Mouse (Mus musculus) CH12.LX (cell line): Measurements from ENCODE around the gene Myo10. TPM values are rescaled to one million over a fixed set of nuclear protein-coding genes. Genes with fewer than 3 reads are reported as not detected.

Source experiments
- DNase-seq: peaks from one replicate; pipeline ENCODE4 v3.0.0-alpha.2; 2013; ENCODE audit errors: extremely low read depth
- H3K27ac ChIP-seq: 2 replicates; pipeline ENCODE4 v1.5.1; 2012; ENCODE audit warnings: low read depth, mild to moderate bottlenecking, control low read depth, moderate library complexity; ENCODE audit not compliant: insufficient read depth
- H3K27me3 ChIP-seq: replicated peaks from 2 replicates; pipeline ENCODE3; 2012; ENCODE audit warnings: inconsistent platforms
- H3K36me3 ChIP-seq, 2 experiments: replicated peaks in 1 of 2; 2 replicates each; pipeline versions ENCODE3 to v1.6.1; 2012; ENCODE audit warnings: inconsistent platforms in 1 of 2, low read length in 1 of 2, mild to moderate bottlenecking in 1 of 2, mixed read lengths in 1 of 2, moderate library complexity in 1 of 2; ENCODE audit not compliant: control insufficient read depth in 1 of 2, insufficient read depth in 1 of 2
- H3K4me1 ChIP-seq, 2 experiments: 2 replicates each; pipeline ENCODE4 v1.6.1; 2012; ENCODE audit warnings: inconsistent platforms in 1 of 2, moderate library complexity in 1 of 2; ENCODE audit not compliant: insufficient read depth in 2 of 2, control insufficient read depth in 1 of 2
- H3K4me2 ChIP-seq: 2 replicates; pipeline ENCODE4 v1.6.1; 2012; ENCODE audit warnings: low read depth, mild to moderate bottlenecking, control low read depth; ENCODE audit not compliant: poor library complexity, insufficient read depth, severe bottlenecking
- H3K4me3 ChIP-seq, 3 experiments: fragments of 150-350 bp in 1 of 3; sonication (generic) in 1 of 3; replicated peaks in 1 of 3; 2 replicates each; pipeline versions ENCODE3 to v1.5.1; 2011 to 2012; ENCODE audit warnings: low read depth in 2 of 3, low read length in 2 of 3, mild to moderate bottlenecking in 2 of 3, moderate library complexity in 2 of 3, control low read depth in 1 of 3, improper control_type of control experiment in 1 of 3, inconsistent platforms in 1 of 3, mixed read lengths in 1 of 3; ENCODE audit not compliant: poor library complexity in 1 of 3
- H3K79me2 ChIP-seq: replicated peaks from 2 replicates; pipeline ENCODE4 v1.6.1; 2012; ENCODE audit warnings: mild to moderate bottlenecking, moderate library complexity; ENCODE audit not compliant: control insufficient read depth, poor library complexity, insufficient read depth, severe bottlenecking; ENCODE audit errors: extremely low read depth
- H3K9ac ChIP-seq: 2 replicates; pipeline ENCODE4 v1.6.1; 2012; ENCODE audit warnings: low read depth, mild to moderate bottlenecking, control low read depth, moderate library complexity; ENCODE audit not compliant: insufficient read depth
- H3K9me3 ChIP-seq: replicated peaks from 2 replicates; pipeline ENCODE3; 2012; ENCODE audit warnings: low read length, inconsistent platforms, mixed read lengths
- CHD1 ChIP-seq: IDR thresholded peaks from 2 replicates; pipeline ENCODE4 v1.6.1; 2012; ENCODE audit warnings: low read depth, low read length, improper control_type of control experiment, inconsistent platforms
- CHD2 ChIP-seq: IDR thresholded peaks from 2 replicates; pipeline ENCODE4 v1.6.1; 2011; ENCODE audit warnings: low read length, improper control_type of control experiment
- E2F4 ChIP-seq: IDR thresholded peaks from 2 replicates; pipeline ENCODE4 v1.6.1; 2011; ENCODE audit warnings: low read depth, low read length, improper control_type of control experiment; ENCODE audit not compliant: insufficient replicate concordance
- EP300 ChIP-seq: IDR thresholded peaks from 2 replicates; pipeline ENCODE4 v1.6.1; 2011; ENCODE audit warnings: low read length, improper control_type of control experiment
- ETS1 ChIP-seq: conservative IDR thresholded peaks from 2 replicates; pipeline ENCODE4 v1.6.1; 2012; ENCODE audit warnings: low read depth, mild to moderate bottlenecking, inconsistent platforms, low read length, improper control_type of control experiment, moderate library complexity
- GABPA ChIP-seq: IDR thresholded peaks from 2 replicates; pipeline ENCODE4 v1.6.1; 2012; ENCODE audit warnings: low read depth, low read length, improper control_type of control experiment, inconsistent platforms; ENCODE audit not compliant: insufficient replicate concordance
- HCFC1 ChIP-seq: IDR thresholded peaks from 2 replicates; pipeline ENCODE4 v1.6.1; 2012; ENCODE audit warnings: low read depth, mild to moderate bottlenecking, inconsistent platforms, low read length, improper control_type of control experiment
- IRF4 ChIP-seq: IDR thresholded peaks from 2 replicates; pipeline ENCODE4 v1.6.1; 2014; ENCODE audit warnings: low read depth, mild to moderate bottlenecking, inconsistent platforms, low read length, improper control_type of control experiment
- JUN ChIP-seq: IDR thresholded peaks from 2 replicates; pipeline ENCODE4 v1.6.1; 2011; ENCODE audit warnings: low read depth, mild to moderate bottlenecking, low read length, improper control_type of control experiment, moderate library complexity; ENCODE audit not compliant: insufficient read depth
- JUND ChIP-seq: conservative IDR thresholded peaks from 2 replicates; pipeline ENCODE4 v1.6.1; 2011; ENCODE audit warnings: low read depth, low read length, improper control_type of control experiment
- KAT2A ChIP-seq: IDR thresholded peaks from 2 replicates; pipeline ENCODE4 v1.6.1; 2012; ENCODE audit warnings: low read length, improper control_type of control experiment, inconsistent platforms; ENCODE audit not compliant: insufficient replicate concordance
- MAFK ChIP-seq: IDR thresholded peaks from 2 replicates; pipeline ENCODE4 v1.6.1; 2011; ENCODE audit warnings: low read length, improper control_type of control experiment; ENCODE audit not compliant: insufficient replicate concordance
- MAX ChIP-seq: IDR thresholded peaks from 2 replicates; pipeline ENCODE4 v1.6.1; 2011; ENCODE audit warnings: low read length, improper control_type of control experiment
- MEF2A ChIP-seq: IDR thresholded peaks from 2 replicates; pipeline ENCODE4 v1.6.1; 2014; ENCODE audit warnings: low read depth, mild to moderate bottlenecking, inconsistent platforms, low read length, improper control_type of control experiment, borderline replicate concordance
- MXI1 ChIP-seq: IDR thresholded peaks from 2 replicates; pipeline ENCODE4 v1.6.1; 2011; ENCODE audit warnings: mild to moderate bottlenecking, low read depth, low read length, improper control_type of control experiment
- MYC ChIP-seq: IDR thresholded peaks from 2 replicates; pipeline ENCODE4 v1.6.1; 2011; ENCODE audit warnings: low read depth, mild to moderate bottlenecking, improper control_type of control experiment, low read length
- NELFE ChIP-seq: IDR thresholded peaks from 2 replicates; pipeline ENCODE4 v1.6.1; 2011; ENCODE audit warnings: low read depth, low read length, improper control_type of control experiment
- NRF1 ChIP-seq: IDR thresholded peaks from 2 replicates; pipeline ENCODE4 v1.6.1; 2014; ENCODE audit warnings: low read depth, mild to moderate bottlenecking, inconsistent platforms, low read length, improper control_type of control experiment, moderate library complexity
- PAX5 ChIP-seq: IDR thresholded peaks from 2 replicates; pipeline ENCODE4 v1.6.1; 2012; ENCODE audit warnings: low read length, inconsistent platforms, mixed read lengths
- SIN3A ChIP-seq: IDR thresholded peaks from 2 replicates; pipeline ENCODE4 v1.6.1; 2012; ENCODE audit warnings: low read length, improper control_type of control experiment, inconsistent platforms
- TBP ChIP-seq: conservative IDR thresholded peaks from 2 replicates; pipeline ENCODE4 v1.6.1; 2011; ENCODE audit warnings: low read depth, low read length, improper control_type of control experiment
- TCF12 ChIP-seq: IDR thresholded peaks from 2 replicates; pipeline ENCODE4 v1.6.1; 2014; ENCODE audit warnings: low read depth, mild to moderate bottlenecking, inconsistent platforms, low read length, improper control_type of control experiment
- UBTF ChIP-seq: IDR thresholded peaks from 2 replicates; pipeline ENCODE4 v1.6.1; 2012; ENCODE audit warnings: low read depth, mild to moderate bottlenecking, inconsistent platforms, low read length, improper control_type of control experiment, moderate library complexity
- ZKSCAN1 ChIP-seq: IDR thresholded peaks from 2 replicates; pipeline ENCODE4 v1.6.1; 2012; ENCODE audit warnings: low read depth, inconsistent platforms, low read length, improper control_type of control experiment, borderline replicate concordance
- ZMIZ1 ChIP-seq: IDR thresholded peaks from 2 replicates; pipeline ENCODE4 v1.6.1; 2012; ENCODE audit warnings: low read depth, mild to moderate bottlenecking, inconsistent platforms, low read length, improper control_type of control experiment
- ZNF384 ChIP-seq: IDR thresholded peaks from 2 replicates; pipeline ENCODE4 v1.6.1; 2012; ENCODE audit warnings: low read depth, low read length, improper control_type of control experiment, inconsistent platforms
- dilution Hi-C: fragments of 300-500 bp; cut with MboI; formaldehyde crosslinking; loops from 2 replicates; pipeline ENCODE4 v1.14.3; 2020; ENCODE audit warnings: low sequenced_read_pairs; ENCODE audit not compliant: extremely low pct_unique_long_range_greater_than_20kb, extremely low pct_ligation_motif_present
- in situ Hi-C: fragments of 300-500 bp; cut with MboI; formaldehyde crosslinking; loops from 3 replicates; pipeline ENCODE4 v1.14.3; 2019; ENCODE audit warnings: low sequenced_read_pairs, low pct_ligation_motif_present, low pct_unique_long_range_greater_than_20kb, mixed read lengths
- polyA plus RNA-seq: library from polyadenylated mRNA; unstranded; fragments of >175 nt; gene quantifications from 2 replicates; pipeline ENCODE4 v1.2.1, GENCODE M21; 2012; ENCODE audit warnings: low read depth; ENCODE audit not compliant: insufficient read length
- total RNA-seq, 2 experiments: library from RNA; depleted of rRNA; stranded (reverse); fragments of 300-350 nt in 1 of 2; fragments of >200 nt in 1 of 2; gene quantifications; 2 replicates each; pipeline ENCODE4 v1.2.3; 2012 to 2014

Gene Myo10
- total and polyA plus RNA-seq, 3 experiments, result 6.4 to 13.6 (median 8.6) TPM

- Histone ChIP-seq H3K36me3 (peaks cover 0 to 28% of the 10 kb centered on the region in 2 experiments), H3K4me1 (peaks cover 0 to 21% of the 10 kb centered on the region in 2 experiments; a peak in 2 of 4 replicates), H3K4me3 (no peak overlapping the region), H3K4me2 (no peak overlapping the region), H3K27me3 (no peaks in the 10 kb centered on the region), H3K9ac (no peak overlapping the region), H3K79me2 (no peaks in the 10 kb centered on the region), H3K27ac (no peak overlapping the region), H3K9me3 (no peaks in the 10 kb centered on the region)
- in situ Hi-C loops (no loop called here), dilution Hi-C loops (no loop called here)
- no peak for TF ChIP-seq ETS1
- no peak for TF ChIP-seq KAT2A
- TF ChIP-seq TBP, result no peak
- TF ChIP-seq CHD2, result no peak
- TF ChIP-seq UBTF, result no peak
- no peak for TF ChIP-seq JUND
- TF ChIP-seq MYC, result no peak
- no peak for TF ChIP-seq NELFE
- no peak for TF ChIP-seq ZKSCAN1
- TF ChIP-seq SIN3A, result no peak
- no peak for TF ChIP-seq IRF4
- TF ChIP-seq MEF2A, result no peak
- no peak for TF ChIP-seq JUN
- TF ChIP-seq NRF1, result no peak
- TF ChIP-seq MXI1, result no peak
- TF ChIP-seq PAX5, result no peak
- no peak for TF ChIP-seq ZNF384
- TF ChIP-seq TCF12, result no peak
- TF ChIP-seq GABPA, result no peak
- no peak for DNase-seq
Observed at GRCm38 (mm10) chr15:25760304-25760703, 138.0 kb downstream of the Myo10 start.

DNA sequence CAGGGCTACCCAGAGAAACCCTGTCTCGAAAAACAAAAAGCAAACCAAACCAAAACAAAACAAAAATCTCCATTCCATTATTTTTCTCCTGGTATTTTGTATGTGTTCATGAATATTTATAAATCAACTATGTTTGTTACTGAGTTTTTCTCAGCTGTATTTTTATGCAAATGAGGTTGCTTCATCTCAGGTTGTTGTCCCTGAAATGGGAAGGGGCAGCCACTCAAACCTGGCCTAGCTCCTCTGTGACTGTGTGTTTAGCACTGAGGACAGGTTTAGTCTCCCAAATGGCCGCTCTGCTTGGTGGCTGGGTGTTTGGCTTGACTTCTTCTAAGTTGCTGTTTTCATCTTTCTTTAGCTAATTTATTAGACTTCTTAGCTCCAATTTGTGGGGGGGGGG lies 138.7 kb downstream of the Myo10 start:
- no peaks in the 10 kb centered on the region for H3K27me3 ChIP-seq
- no peak overlapping the region for H3K4me3 ChIP-seq
- DNase-seq, result no peak
- H3K9me3 ChIP-seq, result no peaks in the 10 kb centered on the region
- H3K36me3 ChIP-seq, result peaks cover 0 to 28% of the 10 kb centered on the region in 2 experiments
- H3K4me2 ChIP-seq, result no peak overlapping the region
- no peak overlapping the region for H3K27ac ChIP-seq
- dilution Hi-C loops, result no loop called here
- H3K4me1 ChIP-seq, result peaks cover 0 to 18% of the 10 kb centered on the region in 2 experiments; a peak in 2 of 4 replicates
- no peak overlapping the region for H3K9ac ChIP-seq
- no peak for TF ChIP-seq MAFK
- no peak for TF ChIP-seq JUND
- TF ChIP-seq MEF2A, result no peak
- no peak for TF ChIP-seq ZMIZ1
- no peak for TF ChIP-seq NRF1
- no peak for TF ChIP-seq MYC
- TF ChIP-seq PAX5, result no peak
- no peak for TF ChIP-seq SIN3A
- no peak for TF ChIP-seq NELFE
- TF ChIP-seq TCF12, result no peak
- no peak for TF ChIP-seq MAX
- TF ChIP-seq TBP, result no peak
- no peak for TF ChIP-seq E2F4
- TF ChIP-seq IRF4, result no peak
- no peak for TF ChIP-seq CHD1
- TF ChIP-seq HCFC1, result no peak
- no peak for TF ChIP-seq EP300
- TF ChIP-seq, all 38 proteins: peak for 0
- H3K79me2 ChIP-seq, result no peaks in the 10 kb centered on the region
- in situ Hi-C loops, result no loop called here
